Mouse (Mus musculus) C2C12 (cell line): ENCODE results near the gene Prmt9.

Experiments
- CTCF ChIP-seq: IDR thresholded peaks from one replicate; pipeline ENCODE4 v1.5.1; 2011; ENCODE audit not compliant: control insufficient read depth, insufficient read depth, insufficient read length
- MYOG ChIP-seq: IDR thresholded peaks from one replicate; pipeline ENCODE4 v1.6.1; 2011; ENCODE audit not compliant: control insufficient read depth, insufficient read length; ENCODE audit errors: extremely low read depth
- USF1 ChIP-seq: IDR thresholded peaks from one replicate; pipeline ENCODE4 v1.6.1; 2011; ENCODE audit warnings: low read depth, mild to moderate bottlenecking, control low read depth, moderate library complexity

GRCm38 (mm10) chr8:77577674-77578073 lies 28.5 kb downstream of the Prmt9 start:
- TF ChIP-seq USF1: no peak
- TF ChIP-seq CTCF: no peak
- TF ChIP-seq MYOG: no peak
